Mouse (Mus musculus) stomach, postnatal 0 days (tissue): ENCODE measurements at regions not wholly inside any gene's neighbourhood (a gene's known extent, or its start where the extent isn't known, plus 50 kb on each side); places are given as distances from the start of the nearest gene placed in this dataset.

ENCODE experiments used
- ATAC-seq: fragments of 200-750 bp; cut with Nextera tagmentation; 2 replicates; pipeline ENCODE4 v1.8.0; 2017; ENCODE audit not compliant: low FRiP score, low TSS enrichment
- DNase-seq: peaks from one replicate; pipeline ENCODE4 v3.0.0-alpha.2; 2016; ENCODE audit warnings: low spot score
- H3K27ac ChIP-seq: fragments of 300-500 bp; sonication (generic); replicated peaks from 2 replicates; pipeline ENCODE4 v1.5.1; 2014; ENCODE audit warnings: mild to moderate bottlenecking, control low read depth
- H3K27me3 ChIP-seq: fragments of 300-500 bp; sonication (generic); 2 replicates; pipeline ENCODE4 v1.6.1; 2014; ENCODE audit warnings: low read length; ENCODE audit not compliant: control insufficient read depth, insufficient read depth
- H3K36me3 ChIP-seq: fragments of 300-500 bp; sonication (generic); 2 replicates; pipeline ENCODE4 v1.6.1; 2014; ENCODE audit warnings: low read length, mixed read lengths; ENCODE audit not compliant: control insufficient read depth, insufficient read depth
- H3K4me1 ChIP-seq: fragments of 300-500 bp; sonication (generic); replicated peaks from 2 replicates; pipeline ENCODE4 v1.6.1; 2014; ENCODE audit warnings: antibody characterized with exemption; ENCODE audit not compliant: control insufficient read depth, insufficient read depth
- H3K4me2 ChIP-seq: fragments of 300-500 bp; sonication (generic); replicated peaks from 2 replicates; pipeline ENCODE4 v1.6.1; 2014; ENCODE audit warnings: low read depth, mild to moderate bottlenecking, control low read depth, moderate library complexity
- H3K4me3 ChIP-seq: fragments of 300-500 bp; sonication (generic); 2 replicates; pipeline ENCODE4 v1.5.1; 2014; ENCODE audit warnings: low read depth, low read length, control low read depth
- H3K9ac ChIP-seq: fragments of 300-500 bp; sonication (generic); 2 replicates; pipeline ENCODE4 v1.6.1; 2014; ENCODE audit warnings: mild to moderate bottlenecking, low read length, control low read depth, mixed read lengths
- H3K9me3 ChIP-seq: fragments of 300-500 bp; sonication (generic); 2 replicates; pipeline ENCODE4 v1.6.1; 2016; ENCODE audit warnings: low read length; ENCODE audit not compliant: control insufficient read depth
- CTCF ChIP-seq: IDR thresholded peaks from 2 replicates; pipeline ENCODE4 v1.5.1; 2016; ENCODE audit warnings: antibody characterized with exemption, low read depth, mild to moderate bottlenecking, moderate library complexity
- EP300 ChIP-seq: optimal IDR thresholded peaks from 2 replicates; pipeline ENCODE3; 2016; ENCODE audit warnings: antibody characterized with exemption
- WGBS: fragments of 180-500 bp; shearing (Covaris S2); extraction: QIAGEN DNeasy Blood & Tissue Kit; methylation state at CpG from one replicate; pipeline ENCODE4 v1.1.7; 2014; 5-methylcytosine and 5-hydroxymethylcytosine counted together

DNA sequence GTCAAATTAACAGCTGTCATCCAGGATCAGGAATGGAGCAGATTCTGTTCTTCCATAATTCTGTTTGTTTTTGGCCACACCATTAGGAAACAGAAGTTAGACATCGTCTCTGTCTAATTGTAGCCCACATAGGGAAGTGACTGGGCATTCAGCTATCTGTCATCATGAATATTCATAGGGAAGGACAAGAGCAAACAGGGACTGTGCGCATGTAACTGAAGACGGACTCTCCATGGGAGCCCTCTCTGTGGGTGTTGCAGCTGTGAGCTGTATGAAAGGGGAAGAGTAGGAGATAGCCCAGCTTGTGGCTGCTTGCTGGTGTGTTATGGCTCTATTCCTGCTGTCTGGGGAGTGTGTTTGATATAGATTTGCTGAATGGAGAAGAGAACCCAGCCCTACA lies 238.3 kb upstream of the Prok2 start:
- H3K9me3 ChIP-seq, result no peaks in the 10 kb centered on the region
- H3K9ac ChIP-seq, result no peak overlapping the region
- DNase-seq (no peak), ATAC-seq (no peak)
- no peak overlapping the region for H3K4me2 ChIP-seq
- no peaks in the 10 kb centered on the region for H3K4me1 ChIP-seq
- H3K36me3 ChIP-seq, result no peaks in the 10 kb centered on the region
- H3K27ac ChIP-seq, result no peak overlapping the region
- H3K4me3 ChIP-seq, result no peak overlapping the region
- no peaks in the 10 kb centered on the region for H3K27me3 ChIP-seq
- TF ChIP-seq EP300, result no peak
- 79% methylated on average over 3 of the region's 3 CpGs for WGBS

- ATAC-seq (no peak), DNase-seq (no peak)
- Histone ChIP-seq H3K4me3 (no peak overlapping the region), H3K9me3 (no peaks in the 10 kb centered on the region), H3K27me3 (no peaks in the 10 kb centered on the region), H3K36me3 (no peaks in the 10 kb centered on the region), H3K27ac (no peak overlapping the region), H3K9ac (no peak overlapping the region), H3K4me2 (no peak overlapping the region), H3K4me1 (no peaks in the 10 kb centered on the region)
- 76% methylated on average over 4 of the region's 4 CpGs for WGBS
- TF ChIP-seq CTCF (no peak), EP300 (no peak)
Observed at GRCm38 (mm10) chr6:99964007-99964406, 237.8 kb upstream of the Prok2 start.

GRCm38 (mm10) chr6:99959371-99959770 lies 233.2 kb upstream of the Prok2 start:
- Histone ChIP-seq H3K4me3 (no peak overlapping the region), H3K9me3 (no peaks in the 10 kb centered on the region), H3K27me3 (no peaks in the 10 kb centered on the region), H3K9ac (no peak overlapping the region), H3K4me2 (no peak overlapping the region), H3K4me1 (no peaks in the 10 kb centered on the region), H3K36me3 (no peaks in the 10 kb centered on the region), H3K27ac (no peak overlapping the region)
- DNase-seq, result no peak
- no peak for TF ChIP-seq CTCF
- TF ChIP-seq EP300, result no peak
- no peak for ATAC-seq
- WGBS, result 59% methylated on average over 4 of the region's 4 CpGs

DNA sequence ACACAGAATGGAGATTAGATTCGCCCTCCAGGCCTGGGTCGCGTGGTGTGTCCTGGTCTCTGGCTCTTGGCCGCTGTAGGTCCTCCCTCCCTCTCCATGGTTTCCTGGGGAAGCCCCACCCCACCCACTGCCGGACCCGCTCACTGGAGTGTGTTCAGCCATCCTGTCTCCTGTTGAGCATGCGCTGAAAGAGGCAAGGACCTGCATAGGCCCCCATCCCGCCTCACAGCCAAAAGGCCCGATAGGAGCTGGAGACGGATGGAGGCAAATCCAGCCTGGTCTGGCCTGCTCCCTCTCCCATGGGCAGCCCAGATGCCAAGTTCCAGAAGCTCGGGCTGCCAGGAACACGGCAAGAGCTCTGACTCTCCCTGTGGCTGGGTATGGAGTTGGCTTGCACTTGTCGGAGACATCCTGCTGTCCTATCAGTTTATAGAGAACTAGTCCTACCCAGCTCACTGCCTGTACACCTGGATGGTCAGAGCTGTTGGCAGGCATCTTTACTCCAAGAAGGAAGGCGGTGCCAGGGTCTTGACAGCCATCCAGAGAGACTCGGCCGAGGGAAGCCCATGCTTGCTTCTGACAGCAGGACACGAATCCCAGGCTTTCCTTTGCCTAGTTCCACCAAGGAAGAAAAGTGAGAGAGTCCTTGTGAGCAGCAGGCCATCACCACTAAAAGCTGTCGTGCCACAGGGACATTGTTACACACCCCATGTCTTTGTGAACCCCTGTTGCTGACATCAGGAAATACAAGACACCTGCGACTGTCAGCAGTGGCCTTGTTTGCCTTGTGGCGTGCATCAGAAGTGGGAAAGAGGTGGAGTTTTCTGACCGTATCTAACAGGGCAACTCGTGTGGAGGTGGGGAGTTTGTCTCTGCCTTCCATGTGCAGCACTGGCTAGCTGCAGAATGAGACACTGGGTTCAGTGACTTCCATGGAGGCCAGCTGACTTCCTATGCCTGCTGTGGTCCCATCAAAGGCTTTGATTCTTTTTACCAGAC lies 228.9 kb upstream of the Prok2 start:
- no peak overlapping the region for H3K27ac ChIP-seq
- WGBS, result 73% methylated on average over 22 of the region's 22 CpGs
- ATAC-seq (no peak), DNase-seq (no peak)
- no peak overlapping the region for H3K4me2 ChIP-seq
- H3K36me3 ChIP-seq, result no peaks in the 10 kb centered on the region
- no peak overlapping the region for H3K4me3 ChIP-seq
- no peaks in the 10 kb centered on the region for H3K4me1 ChIP-seq
- no peak for TF ChIP-seq EP300
- TF ChIP-seq CTCF, result no peak
- H3K9ac ChIP-seq, result no peak overlapping the region
- no peaks in the 10 kb centered on the region for H3K9me3 ChIP-seq
- H3K27me3 ChIP-seq, result no peaks in the 10 kb centered on the region

- WGBS, result 78% methylated on average over 11 of the region's 11 CpGs
- no peak for DNase-seq
- TF ChIP-seq EP300 (no peak), CTCF (no peak)
- no peaks in the 10 kb centered on the region for H3K9me3 ChIP-seq
- no peaks in the 10 kb centered on the region for H3K36me3 ChIP-seq
- no peak for ATAC-seq
- no peak overlapping the region for H3K4me3 ChIP-seq
- H3K4me1 ChIP-seq, result no peaks in the 10 kb centered on the region
- H3K27ac ChIP-seq, result no peak overlapping the region
- H3K9ac ChIP-seq, result no peak overlapping the region
- H3K27me3 ChIP-seq, result no peaks in the 10 kb centered on the region
- H3K4me2 ChIP-seq, result no peak overlapping the region
Observed at GRCm38 (mm10) chr6:99953980-99954776, 228.0 kb upstream of the Prok2 start.
